Mouse (Mus musculus): Measurements from ENCODE around the gene Crybg2.

Crybg2 gene

GRCm38 (mm10) chr4:134094004-134094564 is 33.5 kb downstream of the Crybg2 start:
- in situ Hi-C loops (cut with MboI; ENCODE audit: low sequenced_read_pairs): no loop called here

- in situ Hi-C loops (cut with MboI; ENCODE audit: low sequenced_read_pairs): no loop called here
Measured at GRCm38 (mm10) chr4:134094923-134095547, 34.4 kb downstream of the Crybg2 start, which contains the start of gene Cd52. Gene Cd52 (minus strand): TSS chr4:134095082.

- in situ Hi-C loops (cut with MboI; ENCODE audit: low sequenced_read_pairs): no loop called here
Measured at GRCm38 (mm10) chr4:134096120-134096519, 35.5 kb downstream of the Crybg2 start.

GRCm38 (mm10) chr4:134097015-134097608 is 36.5 kb downstream of the Crybg2 start:
- in situ Hi-C loops (cut with MboI; ENCODE audit: low sequenced_read_pairs): no loop called here

- in situ Hi-C loops (cut with MboI; ENCODE audit: low sequenced_read_pairs): no loop called here
Measured at GRCm38 (mm10) chr4:134098628-134099027, 38.0 kb downstream of the Crybg2 start.

GRCm38 (mm10) chr4:134100245-134100644 is 39.6 kb downstream of the Crybg2 start:
- in situ Hi-C loops (cut with MboI; ENCODE audit: low sequenced_read_pairs): no loop called here

- in situ Hi-C loops (cut with MboI; ENCODE audit: low sequenced_read_pairs): no loop called here
Measured at GRCm38 (mm10) chr4:134101979-134102741, 41.5 kb downstream of the Crybg2 start, which contains the start of gene Ubxn11. Gene Ubxn11 (plus strand): TSS chr4:134102570.

GRCm38 (mm10) chr4:134102742-134103119 is 42.1 kb downstream of the Crybg2 start:
- in situ Hi-C loops (cut with MboI; ENCODE audit: low sequenced_read_pairs): no loop called here

- in situ Hi-C loops (cut with MboI; ENCODE audit: low sequenced_read_pairs): no loop called here
Measured at GRCm38 (mm10) chr4:134106105-134106504, 45.5 kb downstream of the Crybg2 start.

- in situ Hi-C loops (cut with MboI; ENCODE audit: low sequenced_read_pairs): no loop called here
Measured at GRCm38 (mm10) chr4:134107730-134108129, 47.1 kb downstream of the Crybg2 start.

GRCm38 (mm10) chr4:134108196-134108595 is 47.6 kb downstream of the Crybg2 start:
- in situ Hi-C loops (cut with MboI; ENCODE audit: low sequenced_read_pairs): no loop called here

- in situ Hi-C loops (cut with MboI; ENCODE audit: low sequenced_read_pairs): no loop called here
Measured at GRCm38 (mm10) chr4:134110653-134111052, 50.0 kb downstream of the Crybg2 start.

- in situ Hi-C loops (cut with MboI; ENCODE audit: low sequenced_read_pairs): no loop called here
Measured at GRCm38 (mm10) chr4:134112403-134112802, 51.8 kb downstream of the Crybg2 start.

- in situ Hi-C loops (cut with MboI; ENCODE audit: low sequenced_read_pairs): no loop called here
Measured at GRCm38 (mm10) chr4:134113356-134113994, 52.9 kb downstream of the Crybg2 start.

GRCm38 (mm10) chr4:134114038-134114437 is 53.4 kb downstream of the Crybg2 start:
- in situ Hi-C loops (cut with MboI; ENCODE audit: low sequenced_read_pairs): no loop called here

GRCm38 (mm10) chr4:134115215-134116144 is 54.9 kb downstream of the Crybg2 start:
- in situ Hi-C loops (cut with MboI; ENCODE audit: low sequenced_read_pairs): no loop called here

GRCm38 (mm10) chr4:134116501-134116900 is 55.9 kb downstream of the Crybg2 start:
- in situ Hi-C loops (cut with MboI; ENCODE audit: low sequenced_read_pairs): no loop called here

GRCm38 (mm10) chr4:134117012-134117411 is 56.4 kb downstream of the Crybg2 start:
- in situ Hi-C loops (cut with MboI; ENCODE audit: low sequenced_read_pairs): no loop called here

- in situ Hi-C loops (cut with MboI; ENCODE audit: low sequenced_read_pairs): no loop called here
Measured at GRCm38 (mm10) chr4:134118126-134118800, 57.6 kb downstream of the Crybg2 start.

All from CH12F3 (cell line).